Mouse (Mus musculus): ENCODE results near the gene Kcnj12.

The Kcnj12 gene

GRCm38 (mm10) chr11:61109707-61110106, 87.3 kb downstream of the Kcnj12 start:
- no peak for DNase-seq (ENCODE audit: low read depth, low spot score)

- no peak for DNase-seq (ENCODE audit: low read depth, low spot score)
Measured at GRCm38 (mm10) chr11:61110113-61110512, 87.7 kb downstream of the Kcnj12 start.

- no peak for DNase-seq (ENCODE audit: low read depth, low spot score)
Measured at GRCm38 (mm10) chr11:61110928-61111327, 88.6 kb downstream of the Kcnj12 start.

GRCm38 (mm10) chr11:61111472-61111871, 89.1 kb downstream of the Kcnj12 start:
- DNase-seq (ENCODE audit: low read depth, low spot score): no peak

GRCm38 (mm10) chr11:61112323-61112995, 90.1 kb downstream of the Kcnj12 start:
- no peak for DNase-seq (ENCODE audit: low read depth, low spot score)

GRCm38 (mm10) chr11:61116226-61116625, 93.9 kb downstream of the Kcnj12 start:
- DNase-seq (ENCODE audit: low read depth, low spot score): no peak

- no peak for DNase-seq (ENCODE audit: low read depth, low spot score)
Measured at GRCm38 (mm10) chr11:61119996-61120583, 97.7 kb downstream of the Kcnj12 start.
